Mouse (Mus musculus) megakaryocyte progenitor cell, adult 5-6 weeks (primary cell): Measurements from ENCODE around the gene Zfp677. TPM values are rescaled to one million over a fixed set of nuclear protein-coding genes. Genes with fewer than 3 reads are reported as not detected.
"Not testable (repeated sequence)": the region's sequence is repeated elsewhere in the genome, so short reads cannot be mapped to it uniquely, and the experiment has no call there.

Experiments used
- ATAC-seq: replicated peaks from 2 replicates; pipeline ENCODE4 v1.8.0; 2016; ENCODE audit warnings: mild to moderate bottlenecking, moderate TSS enrichment, inconsistent platforms; ENCODE audit not compliant: poor library complexity
- total RNA-seq, 2 experiments: library from RNA; stranded (forward) in 1 of 2; stranded (reverse) in 1 of 2; fragments of 157-497, 149-512 nt in 1 of 2; fragments of 200-1000 nt in 1 of 2; gene quantifications; 2 replicates each; pipeline versions ENCODE4 v1.2.3 to v1.2.4; 2015 to 2017

Zfp677 gene
- 10.4 and 11.3 TPM in 2 replicates for total RNA-seq (2015)
- total RNA-seq (2017): 7.0 and 9.9 TPM in 2 replicates

DNA sequence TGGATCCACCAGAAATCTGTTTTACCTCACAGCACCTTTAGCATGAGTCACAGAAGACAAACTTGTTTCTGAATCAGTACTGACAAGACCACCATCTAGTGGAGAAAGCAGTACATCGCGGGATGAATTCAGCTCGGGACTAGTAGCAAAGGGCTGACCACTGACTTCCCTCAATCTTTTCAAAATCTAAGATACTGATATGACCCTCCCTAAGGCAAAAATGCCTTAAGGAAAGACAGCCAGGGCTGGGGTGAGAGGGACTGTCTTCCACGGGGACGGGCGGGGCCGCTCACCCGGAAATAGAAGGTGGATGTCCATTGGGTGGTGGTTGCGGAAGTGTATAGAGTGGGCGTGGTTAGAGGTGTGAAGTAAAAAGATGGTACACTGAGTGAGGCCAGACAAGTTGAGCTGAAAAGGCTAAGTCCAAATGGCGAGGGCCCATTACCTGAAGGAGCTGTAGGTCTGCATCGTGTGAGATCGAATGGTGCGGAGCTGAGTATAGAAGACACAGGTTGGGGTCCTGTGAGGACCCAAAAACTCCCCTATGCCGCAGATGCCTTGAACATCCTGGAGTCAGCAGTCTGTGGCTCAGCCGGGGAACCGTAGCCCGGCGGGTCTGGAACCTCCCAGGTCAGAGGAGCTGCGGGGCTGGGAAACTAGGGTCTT lies at the start of gene Zfp677:
Gene Zfp677 (plus strand): TSS at position 358 of the 666 bp plus-strand sequence.
- peak; percentile 98 for ATAC-seq

DNA sequence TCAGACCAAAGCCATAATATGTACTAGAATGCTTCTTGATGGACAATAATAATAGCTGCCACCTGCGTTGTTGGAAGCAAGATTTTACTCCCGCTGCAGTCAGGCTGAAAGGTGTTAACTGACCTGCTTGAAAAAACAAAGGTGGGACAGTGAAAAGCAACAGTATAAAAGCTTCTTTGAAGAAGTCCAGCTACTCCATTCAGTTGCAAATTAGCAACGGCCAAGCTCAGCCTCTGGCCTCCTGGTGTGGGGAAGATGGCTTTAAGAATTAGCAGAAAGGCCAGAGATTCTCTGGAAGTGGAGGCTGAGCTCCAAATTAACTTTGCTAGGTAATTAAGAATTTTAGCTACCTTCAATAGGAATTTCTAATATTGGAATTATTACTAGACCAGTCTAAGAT lies 15.5 kb upstream of the Zfp677 start:
- ATAC-seq: not testable (repeated sequence)

DNA sequence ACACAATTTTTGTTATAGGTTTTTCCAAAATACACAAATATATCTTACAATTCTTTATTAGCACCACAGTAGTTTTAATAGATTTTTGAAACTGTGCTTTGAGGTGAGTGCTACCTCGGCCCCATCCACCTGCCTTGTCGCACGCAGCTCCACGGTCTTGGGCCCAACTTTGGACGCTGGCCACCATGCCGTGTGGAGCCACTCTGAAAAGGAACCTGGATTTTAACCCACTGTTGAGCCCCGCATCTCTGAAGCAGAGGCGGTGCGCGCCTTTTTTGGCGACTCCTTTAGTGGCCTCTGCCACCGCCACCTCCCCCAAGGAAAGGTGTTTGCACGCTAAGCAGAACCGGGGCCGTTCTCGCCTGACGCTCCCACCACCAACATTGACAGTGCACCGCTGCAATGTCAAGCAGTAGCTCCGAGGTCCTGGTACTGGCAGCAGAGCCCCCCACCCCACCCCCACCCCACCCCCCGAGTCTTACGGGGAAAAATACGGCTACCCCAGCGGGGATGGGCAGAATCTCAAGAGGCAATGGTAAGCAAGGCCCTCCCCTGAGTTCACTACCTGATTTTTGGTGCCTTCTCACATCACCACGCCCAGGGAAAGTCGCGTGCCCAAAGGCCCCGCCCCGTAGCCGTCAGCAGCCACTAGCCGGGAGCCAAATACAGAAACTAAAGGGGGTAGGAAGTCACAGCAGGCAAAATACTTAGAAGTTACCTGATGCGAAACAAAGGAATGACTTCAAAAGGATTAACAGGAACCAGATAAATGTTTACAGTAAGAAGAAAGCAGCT lies 13.4 kb upstream of the Zfp677 start:
- peak; percentile 100 for ATAC-seq

GRCm38 (mm10) chr17:21375311-21375710 lies 8.2 kb upstream of the Zfp677 start:
- no peak for ATAC-seq

GRCm38 (mm10) chr17:21384057-21384411 lies 486 bp downstream of the Zfp677 start:
- ATAC-seq: peak; percentile 45

DNA sequence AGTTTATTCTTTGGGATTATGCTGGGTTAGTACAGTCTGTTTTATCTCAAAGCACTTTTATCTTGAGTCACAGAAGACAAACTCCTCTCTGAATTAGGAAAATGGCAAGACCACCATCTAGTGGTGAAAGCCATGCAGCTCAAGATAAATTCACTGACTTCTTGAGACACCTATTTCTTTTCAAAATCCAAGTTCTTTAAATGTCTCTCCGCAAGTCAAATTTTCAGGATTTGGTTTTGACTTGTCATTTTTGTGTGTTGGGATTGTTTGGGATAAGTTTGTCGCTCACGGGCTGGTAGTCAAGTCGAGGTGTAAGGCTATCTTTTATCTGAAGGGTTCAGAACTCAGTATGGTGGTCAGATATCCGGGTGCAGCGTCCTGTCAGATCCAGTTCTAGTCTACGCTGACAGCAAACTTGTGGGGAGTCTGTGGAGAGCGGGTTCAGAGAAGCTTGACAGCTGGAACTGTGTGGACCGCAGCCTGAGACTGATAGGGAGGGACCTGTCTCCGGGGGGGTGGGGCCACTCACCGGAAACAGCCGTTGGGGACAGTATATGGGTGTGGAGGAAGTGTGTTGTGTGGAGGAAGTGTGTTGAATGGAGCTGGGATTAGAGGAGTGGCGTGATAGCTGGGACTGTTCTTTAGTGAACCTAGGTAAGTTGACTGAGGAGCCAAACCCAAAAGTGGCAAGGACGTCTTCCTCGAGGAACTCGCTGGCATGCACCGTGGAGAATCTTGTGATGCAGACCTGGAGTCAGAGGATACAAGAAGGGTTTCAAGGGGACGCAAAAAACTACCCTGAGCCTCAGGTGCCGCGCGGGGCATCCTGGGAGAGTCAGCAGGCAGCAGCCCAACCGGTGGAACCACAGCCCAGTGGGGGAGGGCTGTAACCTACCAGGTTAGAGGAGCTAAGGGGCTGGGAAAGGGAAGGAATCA lies 39.4 kb downstream of the Zfp677 start, which contains the start of gene Zfp54:
Gene Zfp54 (plus strand): TSS at position 564 of the 936 bp plus-strand sequence.
- ATAC-seq: peak; percentile 95

DNA sequence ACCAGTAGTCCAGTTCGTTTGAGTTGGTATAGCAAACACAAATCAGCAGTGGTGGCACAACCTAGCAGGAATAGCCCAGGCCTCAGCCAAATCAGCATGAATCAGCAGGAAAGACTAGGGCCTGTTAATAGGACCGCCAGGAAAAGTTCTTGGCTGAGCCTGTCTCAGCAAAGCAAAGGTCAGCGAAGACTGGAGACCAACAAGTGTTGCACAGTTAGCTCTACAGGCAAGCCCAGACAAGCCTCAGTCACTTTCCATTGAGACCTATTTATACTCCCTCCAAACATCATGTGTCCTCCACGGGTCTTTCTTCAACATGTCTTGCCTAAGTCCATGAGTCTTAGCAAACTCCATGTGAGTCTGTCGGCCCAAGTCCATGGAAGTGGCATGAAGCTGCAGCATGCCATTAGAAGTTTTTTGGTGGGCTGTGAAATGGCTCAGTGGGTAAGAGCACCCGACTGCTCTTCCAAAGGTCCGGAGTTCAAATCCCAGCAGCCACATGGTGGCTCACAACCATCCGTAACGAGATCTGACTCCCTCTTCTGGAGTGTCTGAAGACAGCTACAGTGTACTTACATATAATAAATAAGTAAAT lies 55.4 kb downstream of the Zfp677 start:
- ATAC-seq: not testable (repeated sequence)

Other genes starting within 250 kb of the Zfp677 start
- gene Vmn1r234, start 157.7 kb upstream of the Zfp677 start, total RNA-seq (2015): not detected in 2 replicates
- gene Vmn1r234, start 157.7 kb upstream of the Zfp677 start, total RNA-seq (2017): not detected in 2 replicates
- not detected in 2 replicates for gene Vmn1r235, start 127.3 kb upstream of the Zfp677 start, total RNA-seq (2015)
- gene Vmn1r235, start 127.3 kb upstream of the Zfp677 start, total RNA-seq (2017): not detected in 2 replicates
- gene Vmn1r236, start 100.8 kb upstream of the Zfp677 start, total RNA-seq (2015): not detected in 2 replicates
- gene Vmn1r236, start 100.8 kb upstream of the Zfp677 start, total RNA-seq (2017): not detected in 2 replicates
- not detected in 2 replicates for gene Vmn1r237, start 71.9 kb upstream of the Zfp677 start, total RNA-seq (2015)
- gene Vmn1r237, start 71.9 kb upstream of the Zfp677 start, total RNA-seq (2017): not detected in 2 replicates
- 7.0 and 10.7 TPM in 2 replicates for gene Zfp54, start 39.5 kb downstream of the Zfp677 start, total RNA-seq (2015)
- 8.8 and 9.1 TPM in 2 replicates for gene Zfp54, start 39.5 kb downstream of the Zfp677 start, total RNA-seq (2017)
- 16.9 and 22.8 TPM in 2 replicates for gene Zfp51, start 66.6 kb downstream of the Zfp677 start, total RNA-seq (2015)
- gene Zfp51, start 66.6 kb downstream of the Zfp677 start, total RNA-seq (2017): 10.9 and 13.2 TPM in 2 replicates
- 14.5 and 18.7 TPM in 2 replicates for gene Zfp53, start 105.2 kb downstream of the Zfp677 start, total RNA-seq (2015)
- 11.6 and 13.9 TPM in 2 replicates for gene Zfp53, start 105.2 kb downstream of the Zfp677 start, total RNA-seq (2017)
- gene Zfp52, start 151.8 kb downstream of the Zfp677 start, total RNA-seq (2015): 32.2 and 33.6 TPM in 2 replicates
- gene Zfp52, start 151.8 kb downstream of the Zfp677 start, total RNA-seq (2017): 25.4 and 42.3 TPM in 2 replicates
- gene Zfp948, start 183.3 kb downstream of the Zfp677 start, total RNA-seq (2015): 4.3 TPM in 2 replicates
- 2.0 and 3.3 TPM in 2 replicates for gene Zfp948, start 183.3 kb downstream of the Zfp677 start, total RNA-seq (2017)